Mouse (Mus musculus) spleen, adult 12 weeks (tissue): ENCODE data around the gene Olfr976.
"Not testable (repeated sequence)": the region's sequence is repeated elsewhere in the genome, so short reads cannot be mapped to it uniquely, and the experiment has no call there.

Experiments
- DNase-seq: peaks from one replicate; pipeline ENCODE4 v3.0.0; 2022; ENCODE audit warnings: low spot score

Olfr976 gene

DNA sequence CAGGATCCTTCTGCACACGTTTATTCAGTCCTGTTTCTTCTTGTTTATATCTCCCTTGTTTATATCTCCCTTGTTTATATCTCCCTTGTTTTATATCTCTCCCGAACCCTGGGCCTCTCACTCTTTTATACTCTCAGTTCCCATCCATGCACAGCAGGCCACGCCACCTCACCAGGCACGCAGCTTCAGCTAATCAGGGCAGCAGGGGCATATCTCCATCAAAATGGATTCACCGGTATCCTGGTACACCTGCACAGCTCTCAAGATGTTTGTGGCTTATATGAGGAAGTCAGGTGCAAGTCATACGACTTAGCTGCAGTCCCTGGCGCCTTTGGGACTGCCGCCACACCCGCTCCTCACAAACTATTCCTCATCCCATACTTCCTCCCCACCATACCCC, at the start of gene Olfr976:
Gene Olfr976, minus strand, starts transcription at position 101 of the 400 bp plus-strand sequence.
- not testable (repeated sequence) for DNase-seq

DNA sequence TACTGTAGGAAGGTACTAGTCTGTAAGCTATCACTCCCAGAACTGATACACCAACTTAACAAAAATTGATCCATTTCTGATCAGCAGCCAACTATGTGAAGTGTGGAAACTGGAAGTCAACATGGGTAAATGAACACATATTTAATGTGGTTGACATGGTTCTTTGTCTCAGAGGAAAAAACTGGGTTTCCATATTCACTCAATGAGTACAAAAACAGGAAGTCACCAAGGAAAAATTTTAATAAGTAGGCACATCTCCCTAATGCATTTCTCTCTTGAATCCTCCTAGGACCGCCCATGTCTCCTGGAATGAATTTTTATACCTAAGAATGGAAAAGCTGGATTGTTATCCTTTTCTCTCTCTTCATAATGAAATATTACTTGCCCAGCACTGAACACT, 48.5 kb upstream of the Olfr976 start, which contains the start of gene Olfr980:
Gene Olfr980, minus strand, starts transcription at position 101 of the 400 bp plus-strand sequence.
- no peak for DNase-seq

DNA sequence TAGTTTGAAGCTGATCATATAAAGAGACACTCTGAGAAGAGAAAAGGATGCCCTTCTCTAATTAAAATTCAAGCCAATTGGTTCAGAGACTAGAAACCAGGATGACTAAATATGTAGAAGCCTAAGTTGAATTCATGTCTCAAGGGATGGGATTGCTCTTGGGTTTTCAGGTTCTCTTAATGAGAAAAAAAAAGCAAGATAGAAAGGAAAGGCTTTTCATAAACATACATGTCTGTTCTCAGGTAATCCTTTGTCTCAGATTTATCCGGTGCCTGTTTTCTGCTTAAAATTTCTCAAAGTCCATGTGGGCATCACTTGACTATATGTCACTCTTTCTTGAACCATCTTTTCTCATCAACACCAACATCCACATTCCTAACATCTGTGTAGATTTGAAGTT, 42.4 kb upstream of the Olfr976 start, which contains the start of gene Olfr979:
Gene Olfr979, minus strand, starts transcription at position 101 of the 400 bp plus-strand sequence.
- DNase-seq = no peak

DNA sequence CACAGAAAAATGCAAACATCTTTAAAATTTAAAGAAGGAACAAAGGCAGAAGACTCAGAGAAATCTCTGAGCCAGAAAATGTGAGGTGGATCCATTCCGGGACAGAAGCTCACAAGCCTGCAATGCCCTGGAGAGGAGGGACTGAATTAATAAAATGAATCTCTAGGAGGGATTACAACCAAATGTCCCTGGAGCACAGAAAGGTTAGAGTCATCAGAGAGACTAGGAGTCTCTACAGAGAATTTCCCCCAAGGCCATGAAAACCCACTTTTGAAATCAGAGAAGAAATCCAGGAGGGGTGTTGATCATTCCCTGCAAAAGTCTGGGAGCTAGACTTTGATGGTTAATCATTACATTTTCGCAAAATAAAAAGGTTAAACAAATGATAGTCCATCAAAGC, 30.9 kb upstream of the Olfr976 start, which contains the start of gene Olfr978:
Gene Olfr978, plus strand, starts transcription at position 301 of the 400 bp plus-strand sequence.
- no peak for DNase-seq

DNA sequence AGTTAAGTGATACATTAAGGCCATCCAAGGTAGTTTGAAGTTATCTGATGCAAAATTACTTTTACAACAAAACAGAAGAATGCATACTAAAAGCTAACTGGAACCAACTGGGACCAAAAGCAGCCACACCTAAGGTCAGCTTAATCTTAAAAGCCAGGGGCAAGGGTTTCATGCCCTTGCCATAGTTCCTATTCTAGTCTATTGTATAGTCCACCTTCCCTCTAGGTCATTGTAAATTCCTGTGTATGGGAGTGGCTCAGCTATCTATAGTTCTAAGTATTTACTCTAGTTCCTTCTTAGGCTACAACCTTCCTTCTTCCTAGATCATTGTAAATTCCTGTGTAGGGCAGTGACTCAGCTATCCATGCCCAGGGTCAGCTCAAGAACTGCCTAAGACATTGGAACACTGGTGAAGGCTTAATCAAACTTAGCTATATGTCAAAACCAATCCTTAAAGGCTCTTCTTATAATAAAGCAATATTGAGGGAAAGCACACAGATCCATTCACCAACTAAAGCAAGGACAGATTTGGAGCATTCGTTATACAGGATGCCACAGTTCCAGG, 15.7 kb upstream of the Olfr976 start:
- DNase-seq = not testable (repeated sequence)

DNA sequence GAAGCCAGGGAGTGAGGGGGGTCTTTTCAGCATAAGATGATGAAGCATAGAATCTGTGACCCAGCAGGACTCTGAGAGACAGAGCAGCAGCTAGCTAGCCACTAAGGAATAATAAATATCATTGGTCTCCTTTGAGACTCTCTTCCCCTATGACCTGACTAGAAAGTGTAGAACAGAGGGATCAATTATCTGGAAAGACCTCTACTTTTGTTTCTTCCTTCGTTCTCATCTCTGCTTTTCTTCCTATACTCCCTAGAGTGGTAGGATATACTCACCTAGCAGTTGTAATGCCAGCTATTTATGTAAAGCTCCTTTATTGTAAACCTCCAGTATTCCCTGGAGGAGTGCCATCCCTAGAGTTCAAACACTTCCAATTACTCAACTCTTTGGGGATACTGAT, 9.0 kb downstream of the Olfr976 start, which contains the start of gene Olfr975:
Gene Olfr975, minus strand, starts transcription at position 101 of the 400 bp plus-strand sequence.
- no peak for DNase-seq

DNA sequence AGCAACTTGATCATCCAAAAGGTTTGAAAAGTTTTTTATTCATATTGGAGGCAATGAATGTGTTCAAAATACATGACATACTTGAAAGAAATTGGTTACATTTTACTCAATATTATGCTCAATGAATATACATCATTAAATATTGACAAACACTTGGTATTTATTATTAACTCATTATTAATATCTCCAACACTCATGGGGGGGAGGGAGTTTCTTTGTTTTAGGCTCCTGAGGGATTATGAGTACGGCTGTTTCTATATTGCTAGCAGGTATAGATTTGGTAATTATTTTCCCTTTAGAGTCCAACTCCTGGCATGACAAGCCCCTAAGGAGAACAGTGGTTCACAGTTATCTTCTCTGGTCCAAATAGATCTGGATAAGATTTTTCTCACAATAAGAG, 23.7 kb downstream of the Olfr976 start, which contains the start of gene Olfr974:
Gene Olfr974, plus strand, starts transcription at position 301 of the 400 bp plus-strand sequence.
- DNase-seq = no peak

DNA sequence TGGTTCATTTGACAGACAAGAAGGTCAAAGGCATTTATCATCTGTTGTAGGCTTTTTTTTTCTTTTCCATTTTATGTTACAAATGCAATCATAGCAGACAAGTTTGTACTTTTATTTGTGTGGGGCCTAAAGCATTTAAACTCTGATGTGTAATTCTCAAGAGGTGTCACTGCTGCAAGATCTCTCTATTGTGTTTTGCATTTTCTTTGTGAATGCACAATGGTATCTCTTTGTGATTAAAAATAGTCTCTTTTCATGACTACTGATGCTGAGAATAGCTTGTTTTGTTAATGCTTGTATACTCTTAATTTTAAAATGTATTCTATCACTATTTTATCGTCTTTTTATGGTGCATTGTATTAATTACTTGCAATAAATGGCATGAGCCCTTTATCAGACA, 32.1 kb downstream of the Olfr976 start:
- not testable (repeated sequence) for DNase-seq

DNA sequence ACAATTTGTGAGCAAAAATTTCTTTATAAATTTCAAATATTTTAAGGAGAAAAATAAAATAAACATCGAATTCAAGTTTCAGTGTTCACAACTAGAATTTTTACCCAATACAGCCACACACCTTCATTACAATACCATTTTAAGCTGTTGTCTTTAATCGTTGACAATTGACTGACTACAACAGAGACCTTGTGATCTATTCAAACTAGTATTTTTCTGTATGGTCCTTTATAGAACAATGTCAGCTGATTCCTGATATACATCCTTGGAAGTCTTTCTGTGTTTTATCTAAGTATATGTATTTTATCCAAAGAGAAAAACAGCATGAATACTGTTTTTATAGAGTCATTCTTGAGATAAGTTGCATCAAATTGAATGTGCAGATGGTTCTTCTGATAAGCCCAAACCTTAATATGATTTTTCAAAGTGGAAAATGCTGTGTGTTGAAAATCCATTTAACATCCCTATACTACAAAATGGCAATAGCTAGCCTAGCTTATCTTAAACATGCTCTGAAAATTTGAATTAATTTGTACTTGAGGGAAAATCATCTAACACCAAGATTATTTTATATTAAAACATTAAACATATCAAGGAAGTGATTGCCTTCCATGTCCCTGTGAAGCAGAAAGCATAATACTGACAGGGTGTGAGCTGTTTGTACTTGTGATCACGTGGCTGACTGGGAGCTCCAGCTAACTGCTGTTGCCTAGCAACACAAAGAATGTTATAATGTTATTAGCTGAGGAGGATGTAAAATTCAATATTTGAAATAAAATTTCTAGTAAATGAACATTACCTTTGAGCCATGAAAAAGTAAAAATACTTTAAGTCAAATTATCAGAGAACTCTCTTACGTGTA, 32.7 kb downstream of the Olfr976 start:
- DNase-seq = not testable (repeated sequence)

DNA sequence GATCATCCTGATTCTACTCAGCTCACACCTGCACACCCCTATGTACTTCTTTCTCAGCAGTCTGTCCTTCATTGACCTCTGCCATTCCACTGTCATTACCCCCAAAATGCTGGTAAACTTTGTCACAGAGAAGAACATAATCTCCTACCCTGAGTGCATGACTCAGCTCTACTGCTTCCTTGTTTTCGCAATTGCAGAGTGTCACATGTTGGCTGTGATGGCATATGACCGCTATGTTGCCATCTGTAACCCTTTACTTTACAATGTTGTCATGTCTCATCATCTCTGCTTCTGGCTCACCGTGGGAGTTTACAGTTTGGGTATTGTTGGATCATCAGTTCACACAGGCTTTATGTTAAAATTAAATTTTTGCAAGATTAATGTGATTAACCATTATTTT, 51.0 kb downstream of the Olfr976 start:
- no peak for DNase-seq

DNA sequence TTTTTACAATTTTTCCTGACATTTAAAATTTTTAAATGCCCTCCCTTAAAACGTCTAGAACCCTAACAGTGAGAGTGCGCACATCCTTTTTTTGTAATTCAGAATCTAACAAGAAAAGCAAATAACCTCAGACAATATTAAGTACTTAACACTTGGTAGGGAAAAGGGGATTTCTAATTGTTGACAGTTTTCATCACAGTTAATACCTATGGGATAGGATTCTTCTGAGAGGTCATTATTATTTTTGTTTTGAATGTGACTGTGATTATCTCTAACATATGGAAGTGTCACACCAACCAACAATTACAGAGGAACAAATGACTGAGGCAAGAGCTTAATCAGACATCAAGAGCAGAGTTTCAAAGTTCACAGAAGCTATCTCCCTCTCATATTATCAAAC, 53.9 kb downstream of the Olfr976 start, which contains the start of gene Olfr229:
Gene Olfr229, plus strand, starts transcription at position 301 of the 400 bp plus-strand sequence.
- DNase-seq = no peak

DNA sequence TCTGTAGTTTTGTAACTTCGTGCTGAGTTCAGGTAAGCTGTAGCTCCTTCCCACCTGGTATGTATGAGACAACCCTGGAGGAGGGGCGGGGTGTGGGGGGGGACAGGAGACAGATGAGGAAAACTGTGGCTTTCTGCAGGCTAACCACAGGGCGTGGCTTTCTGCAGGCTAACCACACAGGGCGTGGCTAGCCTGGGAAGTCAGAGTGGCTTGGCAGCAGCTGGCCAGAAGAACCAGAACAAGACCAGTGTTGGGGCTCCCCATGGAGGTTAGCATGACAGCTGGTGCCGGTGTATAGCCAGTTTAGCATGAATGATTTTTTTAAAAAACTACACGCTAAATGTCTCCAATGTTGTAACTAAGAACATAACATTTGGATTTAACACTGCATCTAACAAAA, 55.8 kb downstream of the Olfr976 start:
- DNase-seq = no peak
